Mouse (Mus musculus) MEL (cell line): ENCODE measurements around the gene Mcpt2. TPM values are rescaled to one million over a fixed set of nuclear protein-coding genes. Genes with fewer than 3 reads are reported as not detected.

ENCODE experiments used
- DNase-seq: peaks from one replicate; pipeline ENCODE4 v3.0.0; 2011; ENCODE audit warnings: low read depth, low spot score
- H3K27ac ChIP-seq: 2 replicates; pipeline ENCODE4 v1.5.1; 2012; ENCODE audit warnings: low read depth, mild to moderate bottlenecking, control low read depth, low read length, moderate library complexity; ENCODE audit not compliant: control insufficient read depth
- H3K27me3 ChIP-seq, 2 experiments: fragments of 150-350 bp in 1 of 2; sonication (generic) in 1 of 2; 2 replicates each; pipeline ENCODE4 v1.6.1; 2012; ENCODE audit warnings: low read length in 2 of 2, mild to moderate bottlenecking in 2 of 2, improper control_type of control experiment in 1 of 2, moderate library complexity in 1 of 2; ENCODE audit not compliant: insufficient read depth in 2 of 2, control insufficient read depth in 1 of 2
- H3K36me3 ChIP-seq, 2 experiments: 2 replicates each; pipeline ENCODE4 v1.6.1; 2012 to 2014; ENCODE audit warnings: low read length in 2 of 2, improper control_type of control experiment in 1 of 2, inconsistent platforms in 1 of 2, mild to moderate bottlenecking in 1 of 2; ENCODE audit not compliant: insufficient read depth in 2 of 2, control insufficient read depth in 1 of 2
- H3K4me1 ChIP-seq, 2 experiments: fragments of 150-350 bp in 1 of 2; sonication (generic) in 1 of 2; 2 replicates each; pipeline ENCODE4 v1.6.1; 2012; ENCODE audit warnings: low read length in 2 of 2, improper control_type of control experiment in 1 of 2, mild to moderate bottlenecking in 1 of 2; ENCODE audit not compliant: insufficient read depth in 2 of 2, control insufficient read depth in 1 of 2
- H3K4me3 ChIP-seq, 2 experiments: fragments of 150-350 bp in 1 of 2; sonication (generic) in 1 of 2; 2 replicates each; pipeline ENCODE4 v1.5.1; 2012; ENCODE audit warnings: low read depth in 2 of 2, low read length in 2 of 2, mild to moderate bottlenecking in 2 of 2, moderate library complexity in 2 of 2, control low read depth in 1 of 2, improper control_type of control experiment in 1 of 2; ENCODE audit not compliant: control insufficient read depth in 1 of 2, insufficient read depth in 1 of 2
- H3K79me2 ChIP-seq: 2 replicates; pipeline ENCODE4 v1.6.1; 2012; ENCODE audit warnings: mild to moderate bottlenecking, low read length, moderate library complexity; ENCODE audit not compliant: control insufficient read depth, poor library complexity, insufficient read depth
- H3K9ac ChIP-seq: 2 replicates; pipeline ENCODE4 v1.6.1; 2012; ENCODE audit warnings: low read depth, mild to moderate bottlenecking, control low read depth, low read length, moderate library complexity; ENCODE audit not compliant: control insufficient read depth, poor library complexity, severe bottlenecking
- H3K9me3 ChIP-seq: fragments of 150-350 bp; sonication (generic); replicated peaks from 2 replicates; pipeline ENCODE4 v1.6.1; 2012; ENCODE audit warnings: mild to moderate bottlenecking, low read length, improper control_type of control experiment, moderate library complexity; ENCODE audit not compliant: insufficient read depth
- BHLHE40 ChIP-seq: IDR thresholded peaks from 2 replicates; pipeline ENCODE4 v1.6.1; 2012; ENCODE audit warnings: low read depth, mild to moderate bottlenecking, inconsistent platforms, low read length, improper control_type of control experiment, borderline replicate concordance
- CHD1 ChIP-seq: IDR thresholded peaks from 2 replicates; pipeline ENCODE4 v1.6.1; 2012; ENCODE audit warnings: low read depth, mild to moderate bottlenecking, inconsistent platforms, low read length, improper control_type of control experiment
- CHD2 ChIP-seq: IDR thresholded peaks from 2 replicates; pipeline ENCODE4 v1.6.1; 2011; ENCODE audit warnings: low read length, improper control_type of control experiment
- CTCF ChIP-seq, 3 experiments: IDR thresholded peaks in 2 of 3; conservative IDR thresholded peaks in 1 of 3; 2 replicates each; pipeline ENCODE4 v1.5.1; 2011 to 2012; ENCODE audit warnings: low read length in 3 of 3, low read depth in 2 of 3, mild to moderate bottlenecking in 2 of 3, improper control_type of control experiment in 1 of 3, inconsistent platforms in 1 of 3, mixed read lengths in 1 of 3, moderate library complexity in 1 of 3; ENCODE audit not compliant: control insufficient read depth in 1 of 3, insufficient read depth in 1 of 3, poor library complexity in 1 of 3, severe bottlenecking in 1 of 3
- E2F4 ChIP-seq: IDR thresholded peaks from 2 replicates; pipeline ENCODE4 v1.6.1; 2011; ENCODE audit warnings: low read depth, low read length, improper control_type of control experiment, borderline replicate concordance
- ELF1 ChIP-seq: IDR thresholded peaks from 2 replicates; pipeline ENCODE4 v1.6.1; 2014; ENCODE audit warnings: low read depth, mild to moderate bottlenecking, inconsistent platforms, low read length, improper control_type of control experiment, moderate library complexity
- EP300 ChIP-seq, 2 experiments: IDR thresholded peaks; 2 replicates each; pipeline ENCODE4 v1.6.1; 2011; ENCODE audit warnings: improper control_type of control experiment in 2 of 2, low read length in 2 of 2, low read depth in 1 of 2, mild to moderate bottlenecking in 1 of 2
- ETS1 ChIP-seq: IDR thresholded peaks from 2 replicates; pipeline ENCODE4 v1.6.1; 2012; ENCODE audit warnings: low read depth, mild to moderate bottlenecking, inconsistent platforms, low read length, improper control_type of control experiment, moderate library complexity
- GATA1 ChIP-seq: IDR thresholded peaks from 2 replicates; pipeline ENCODE4 v1.6.1; 2011; ENCODE audit warnings: low read depth, low read length, improper control_type of control experiment
- HCFC1 ChIP-seq: IDR thresholded peaks from 2 replicates; pipeline ENCODE4 v1.6.1; 2012; ENCODE audit warnings: low read depth, mild to moderate bottlenecking, inconsistent platforms, low read length, improper control_type of control experiment, moderate library complexity
- KAT2A ChIP-seq: conservative IDR thresholded peaks from 2 replicates; pipeline ENCODE4 v1.6.1; 2012; ENCODE audit warnings: low read depth, low read length, improper control_type of control experiment, inconsistent platforms
- MAX ChIP-seq: IDR thresholded peaks from 2 replicates; pipeline ENCODE4 v1.6.1; 2011; ENCODE audit warnings: low read length, improper control_type of control experiment
- MEF2A ChIP-seq: IDR thresholded peaks from 2 replicates; pipeline ENCODE4 v1.6.1; 2014; ENCODE audit warnings: low read depth, mild to moderate bottlenecking, inconsistent platforms, low read length, improper control_type of control experiment; ENCODE audit not compliant: poor library complexity, insufficient replicate concordance, severe bottlenecking; ENCODE audit errors: extremely low read depth
- MYB ChIP-seq: IDR thresholded peaks from 2 replicates; pipeline ENCODE4 v1.6.1; 2011; ENCODE audit warnings: mild to moderate bottlenecking, low read depth, low read length, improper control_type of control experiment
- MYC ChIP-seq: IDR thresholded peaks from 2 replicates; pipeline ENCODE4 v1.6.1; 2011; ENCODE audit warnings: low read depth, mild to moderate bottlenecking, low read length, improper control_type of control experiment, moderate library complexity
- NELFE ChIP-seq: IDR thresholded peaks from 2 replicates; pipeline ENCODE4 v1.6.1; 2011; ENCODE audit warnings: low read depth, low read length, improper control_type of control experiment
- POLR2A ChIP-seq, 2 experiments: IDR thresholded peaks; 2 replicates each; pipeline ENCODE4 v1.6.1; 2011 to 2012; ENCODE audit warnings: low read length in 2 of 2, mild to moderate bottlenecking in 2 of 2, control low read depth in 1 of 2, improper control_type of control experiment in 1 of 2, low read depth in 1 of 2, moderate library complexity in 1 of 2; ENCODE audit not compliant: control insufficient read depth in 1 of 2, insufficient read depth in 1 of 2, poor library complexity in 1 of 2
- SIN3A ChIP-seq: IDR thresholded peaks from 2 replicates; pipeline ENCODE4 v1.6.1; 2012; ENCODE audit warnings: low read length, improper control_type of control experiment, inconsistent platforms
- SMC3 ChIP-seq: IDR thresholded peaks from 2 replicates; pipeline ENCODE4 v1.6.1; 2011; ENCODE audit warnings: low read depth, low read length, improper control_type of control experiment
- UBTF ChIP-seq: IDR thresholded peaks from 2 replicates; pipeline ENCODE4 v1.6.1; 2012; ENCODE audit warnings: low read depth, mild to moderate bottlenecking, inconsistent platforms, low read length, improper control_type of control experiment, moderate library complexity, borderline replicate concordance; ENCODE audit not compliant: insufficient read depth
- USF1 ChIP-seq: IDR thresholded peaks from 2 replicates; pipeline ENCODE4 v1.6.1; 2014; ENCODE audit warnings: low read depth, mild to moderate bottlenecking, inconsistent platforms, low read length, improper control_type of control experiment, moderate library complexity
- ZC3H11A ChIP-seq: IDR thresholded peaks from 2 replicates; pipeline ENCODE4 v1.6.1; 2012; ENCODE audit warnings: low read depth, mild to moderate bottlenecking, inconsistent platforms, low read length, improper control_type of control experiment
- ZMIZ1 ChIP-seq: IDR thresholded peaks from 2 replicates; pipeline ENCODE4 v1.6.1; 2012; ENCODE audit warnings: low read depth, mild to moderate bottlenecking, inconsistent platforms, low read length, improper control_type of control experiment, moderate library complexity
- ZNF384 ChIP-seq: IDR thresholded peaks from 2 replicates; pipeline ENCODE4 v1.6.1; 2012; ENCODE audit warnings: low read depth, mild to moderate bottlenecking, inconsistent platforms, low read length, improper control_type of control experiment
- polyA plus RNA-seq, 2 experiments: library from polyadenylated mRNA; stranded (reverse) in 1 of 2; unstranded in 1 of 2; fragments of >175 nt in 1 of 2; fragments of >200 nt in 1 of 2; gene quantifications; 2 replicates each; pipeline versions ENCODE4 v1.2.1 to v1.2.4; 2012; ENCODE audit warnings: low replicate concordance in 2 of 2, low read depth in 1 of 2; ENCODE audit not compliant: insufficient read length in 2 of 2, insufficient read depth in 1 of 2, missing spikeins in 1 of 2
- total RNA-seq: library from RNA; depleted of rRNA; stranded (reverse); fragments of 300-350 nt; gene quantifications from 2 replicates; pipeline ENCODE4 v1.2.3, GENCODE M21; 2012

The Mcpt2 gene
- total and polyA plus RNA-seq, 3 experiments = 1.6 to 25.6 TPM; not detected in 1

GRCm38 (mm10) chr14:56085167-56085566, 43.3 kb downstream of the Mcpt2 start, which contains the start of gene Mcpt8:
TSS of gene Mcpt8 (minus strand) at chr14:56085273.
- no peaks in the 10 kb centered on the region for H3K4me1 ChIP-seq
- H3K9me3 ChIP-seq = no peaks in the 10 kb centered on the region
- H3K4me3 ChIP-seq = no peak within 1 kb of the TSS
- H3K79me2 ChIP-seq = no peaks in the 10 kb centered on the region
- no peak for DNase-seq
- H3K36me3 ChIP-seq = no peaks in the 10 kb centered on the region
- H3K27me3 ChIP-seq = peaks cover 4 to 11% of the 10 kb centered on the region in 2 experiments
- TF ChIP-seq SMC3 (no peak), GATA1 (no peak), ZMIZ1 (no peak), BHLHE40 (no peak), CHD2 (no peak), POLR2A (IDR thresholded peaks at IDR 0.05; ENCODE audit: control insufficient read depth in 1 of 2, insufficient read depth in 1 of 2, low read depth in 1 of 2, low read length in 2 of 2, poor library complexity in 1 of 2) (no peak), SIN3A (no peak), NELFE (no peak), CHD1 (no peak), ETS1 (no peak), KAT2A (no peak), ZC3H11A (no peak), MEF2A (no peak), CTCF (IDR thresholded peaks at IDR 0.05 in 2 of 3, conservative IDR thresholded peaks at IDR 0.05 in 1 of 3; ENCODE audit: control insufficient read depth in 1 of 3, insufficient read depth in 1 of 3, low read depth in 2 of 3, low read length in 3 of 3, poor library complexity in 1 of 3, severe bottlenecking in 1 of 3) (no peak), USF1 (no peak), HCFC1 (no peak), MAX (no peak)
- H3K9ac ChIP-seq = no peak within 1 kb of the TSS
- H3K27ac ChIP-seq = no peak within 1 kb of the TSS

GRCm38 (mm10) chr14:56086711-56087110, 44.9 kb downstream of the Mcpt2 start:
- Histone ChIP-seq H3K36me3 (no peaks in the 10 kb centered on the region), H3K4me3 (no peak overlapping the region), H3K9me3 (no peaks in the 10 kb centered on the region), H3K27ac (no peak overlapping the region), H3K9ac (no peak overlapping the region), H3K4me1 (no peaks in the 10 kb centered on the region), H3K27me3 (peaks cover 6 to 17% of the 10 kb centered on the region in 2 experiments), H3K79me2 (no peaks in the 10 kb centered on the region)
- TF ChIP-seq ELF1 (no peak), MYB (no peak), UBTF (no peak), MYC (no peak), ZMIZ1 (no peak), E2F4 (no peak), CTCF (IDR thresholded peaks at IDR 0.05 in 2 of 3, conservative IDR thresholded peaks at IDR 0.05 in 1 of 3; ENCODE audit: control insufficient read depth in 1 of 3, insufficient read depth in 1 of 3, low read depth in 2 of 3, low read length in 3 of 3, poor library complexity in 1 of 3, severe bottlenecking in 1 of 3) (no peak), EP300 (IDR thresholded peaks at IDR 0.05; ENCODE audit: low read depth in 1 of 2, low read length in 2 of 2) (no peak), ZNF384 (no peak)
- DNase-seq = no peak
